Mouse (Mus musculus) ES-CJ7 (cell line): ENCODE data around the gene Gm3248.
"Not testable (repeated sequence)": the region's sequence is repeated elsewhere in the genome, so short reads cannot be mapped to it uniquely, and the experiment has no call there.

Source experiments
- DNase-seq: peaks from one replicate; pipeline ENCODE4 v3.0.0; 2011; ENCODE audit warnings: low read depth, low spot score

Gm3248 gene

GRCm38 (mm10) chr14:5961635-5962034 lies at the start of gene Gm3248:
Gm3248 (minus strand) TSS chr14:5961745.
- DNase-seq = peak; percentile 30

- not testable (repeated sequence) for DNase-seq
These were observed 25.6 kb upstream of the Gm3248 start for GRCm38 (mm10) chr14:5987136-5987535.

GRCm38 (mm10) chr14:5979037-5979436 lies 17.5 kb upstream of the Gm3248 start, which contains the start of gene Gm3453:
Gm3453 (minus strand) TSS chr14:5979137.
- DNase-seq = not testable (repeated sequence)

- DNase-seq = not testable (repeated sequence)
These were observed 896 bp upstream of the Gm3248 start for GRCm38 (mm10) chr14:5962441-5962840.

GRCm38 (mm10) chr14:5961102-5961501 lies 443 bp downstream of the Gm3248 start:
- DNase-seq = not testable (repeated sequence)

GRCm38 (mm10) chr14:5960479-5960878 lies 1.1 kb downstream of the Gm3248 start:
- not testable (repeated sequence) for DNase-seq

GRCm38 (mm10) chr14:5923276-5923675 lies 38.3 kb downstream of the Gm3248 start:
- DNase-seq = peak; percentile 39

- DNase-seq = not testable (repeated sequence)
These were observed 43.1 kb downstream of the Gm3248 start for GRCm38 (mm10) chr14:5918330-5918942.

- DNase-seq = not testable (repeated sequence)
These were observed 47.8 kb downstream of the Gm3248 start for GRCm38 (mm10) chr14:5913701-5914100.
